Mouse (Mus musculus) liver, adult 2 months (tissue): ENCODE results near the gene Casz1.

Experiments
- CTCF ChIP-seq: fragments of 200-500 bp; IDR thresholded peaks from 2 replicates; pipeline ENCODE4 v1.5.1; 2011; ENCODE audit warnings: low read depth, low read length, control low read depth
- POLR2A ChIP-seq: fragments of 200-500 bp; IDR thresholded peaks from 2 replicates; pipeline ENCODE4 v1.6.1; 2011; ENCODE audit warnings: low read length, control low read depth; ENCODE audit not compliant: insufficient read depth; ENCODE audit errors: extremely low read depth

DNA sequence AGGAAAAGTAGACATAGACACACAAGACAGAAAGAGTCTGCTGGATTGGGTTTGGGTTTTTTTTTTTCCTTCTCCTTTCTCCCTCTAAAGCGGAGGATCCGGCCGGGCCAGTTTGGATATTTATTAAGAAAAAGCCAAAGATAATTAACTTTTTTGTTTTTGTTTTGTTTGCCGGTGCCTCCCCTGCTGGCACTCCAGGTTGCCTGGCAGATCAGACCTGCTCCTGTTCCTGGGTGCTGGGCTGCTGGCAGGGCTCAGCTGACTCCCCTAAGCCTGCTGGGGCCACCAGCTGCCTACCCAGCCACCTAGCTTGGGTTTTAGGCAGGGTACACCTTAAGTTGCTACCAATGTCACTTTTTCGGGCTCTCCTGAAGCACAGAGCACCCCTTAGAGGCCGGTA lies 91.9 kb downstream of the Casz1 start:
- TF ChIP-seq CTCF (no peak), POLR2A (no peak)
